Mouse (Mus musculus) C2C12 (cell line): ENCODE measurements around the gene Wdr1.

Experiments
- CEBPB ChIP-seq: IDR thresholded peaks from one replicate; pipeline ENCODE4 v1.6.1; 2011; ENCODE audit warnings: low read depth, mild to moderate bottlenecking, control low read depth, moderate library complexity
- CTCF ChIP-seq: IDR thresholded peaks from one replicate; pipeline ENCODE4 v1.5.1; 2011; ENCODE audit not compliant: control insufficient read depth, insufficient read depth, insufficient read length
- MAX ChIP-seq: IDR thresholded peaks from one replicate; pipeline ENCODE4 v1.6.1; 2011; ENCODE audit warnings: mild to moderate bottlenecking, control low read depth
- MYOD1 ChIP-seq: IDR thresholded peaks from one replicate; pipeline ENCODE4 v1.6.1; 2011; ENCODE audit warnings: low read depth; ENCODE audit not compliant: control insufficient read depth, insufficient read length
- MYOG ChIP-seq: IDR thresholded peaks from one replicate; pipeline ENCODE4 v1.6.1; 2011; ENCODE audit not compliant: control insufficient read depth, insufficient read length; ENCODE audit errors: extremely low read depth
- USF1 ChIP-seq: IDR thresholded peaks from one replicate; pipeline ENCODE4 v1.6.1; 2011; ENCODE audit warnings: low read depth, mild to moderate bottlenecking, control low read depth, moderate library complexity

- TF ChIP-seq CTCF (no peak), MYOD1 (no peak), USF1 (no peak), MYOG (no peak), CEBPB (no peak), MAX (no peak)
These were observed 85.1 kb downstream of the Wdr1 start for GRCm38 (mm10) chr5:38477731-38478445.
